Mouse (Mus musculus): ENCODE data around the gene 1700086D15Rik. TPM values are rescaled to one million over a fixed set of nuclear protein-coding genes. Genes with fewer than 3 reads are reported as not detected.

1700086D15Rik gene
- total and polyA plus RNA-seq, 2 experiments from 2014 or later, result 0.11 to 1.2 TPM

GRCm38 (mm10) chr11:65161881-65162766, 2.4 kb upstream of the 1700086D15Rik start:
- H3K9me3 ChIP-seq (replicated peaks; ENCODE audit: control insufficient read depth, low read length), result no peaks in the 10 kb centered on the region
- DNase-seq (ENCODE audit: low spot score), result no peak
- H3K4me1 ChIP-seq (ENCODE audit: control insufficient read depth, insufficient read depth), result peaks cover 12% of the 10 kb centered on the region
- peak overlapping the region; percentile 93 for H3K4me2 ChIP-seq (ENCODE audit: low read depth, low read length)
- 2% methylated on average over 47 of the region's 49 CpGs for WGBS
- no peak for TF ChIP-seq EP300 (IDR thresholded peaks at IDR 0.05; ENCODE audit: low read depth)
- no peak for TF ChIP-seq CTCF (IDR thresholded peaks at IDR 0.05; ENCODE audit: low read depth)
- H3K27me3 ChIP-seq (ENCODE audit: control insufficient read depth, insufficient read depth, low read length), result 0 out of 2 replicates have a peak, but pooled peaks cover 3% of the 10 kb centered on the region
- H3K36me3 ChIP-seq (replicated peaks; ENCODE audit: control insufficient read depth, insufficient read depth, low read length), result no peaks in the 10 kb centered on the region
- peak overlapping the region; percentile 84 for H3K9ac ChIP-seq (replicated peaks; ENCODE audit: low read depth, low read length)
- peak overlapping the region; percentile 58 for H3K27ac ChIP-seq (ENCODE audit: low read depth)
- ATAC-seq (ENCODE audit: insufficient read depth, low read depth), result peak; percentile 50; the same call in 1 of the 2 replicates
- H3K4me3 ChIP-seq (ENCODE audit: low read depth, low read length), result peak overlapping the region; percentile 96

- 41% methylated on average over 7 of the region's 7 CpGs for WGBS
- peak overlapping the region; percentile 84; the same call in 1 of the 2 replicates for H3K9ac ChIP-seq (replicated peaks; ENCODE audit: low read depth, low read length)
- no peaks in the 10 kb centered on the region for H3K9me3 ChIP-seq (replicated peaks; ENCODE audit: control insufficient read depth, low read length)
- H3K4me2 ChIP-seq (ENCODE audit: low read depth, low read length), result peak overlapping the region; percentile 93
- TF ChIP-seq EP300 (IDR thresholded peaks at IDR 0.05; ENCODE audit: low read depth) (no peak), CTCF (IDR thresholded peaks at IDR 0.05; ENCODE audit: low read depth) (no peak)
- H3K4me1 ChIP-seq (ENCODE audit: control insufficient read depth, insufficient read depth), result peaks cover 12% of the 10 kb centered on the region
- no peak for ATAC-seq (ENCODE audit: insufficient read depth, low read depth)
- no peak for DNase-seq (ENCODE audit: low spot score)
- 0 out of 2 replicates have a peak, but pooled peaks cover 3% of the 10 kb centered on the region for H3K27me3 ChIP-seq (ENCODE audit: control insufficient read depth, insufficient read depth, low read length)
- H3K36me3 ChIP-seq (replicated peaks; ENCODE audit: control insufficient read depth, insufficient read depth, low read length), result no peaks in the 10 kb centered on the region
- H3K27ac ChIP-seq (ENCODE audit: low read depth), result no peak overlapping the region
- H3K4me3 ChIP-seq (ENCODE audit: low read depth, low read length), result peak overlapping the region; percentile 96
Observed at GRCm38 (mm10) chr11:65160991-65161880, 1.5 kb upstream of the 1700086D15Rik start.

GRCm38 (mm10) chr11:65158658-65158990, 1.1 kb downstream of the 1700086D15Rik start:
- Histone ChIP-seq H3K27me3 (ENCODE audit: control insufficient read depth, insufficient read depth, low read length) (0 out of 2 replicates have a peak, but pooled peaks cover 3% of the 10 kb centered on the region), H3K4me1 (ENCODE audit: control insufficient read depth, insufficient read depth) (peaks cover 18% of the 10 kb centered on the region), H3K36me3 (replicated peaks; ENCODE audit: control insufficient read depth, insufficient read depth, low read length) (no peaks in the 10 kb centered on the region), H3K27ac (ENCODE audit: low read depth) (no peak overlapping the region), H3K9me3 (replicated peaks; ENCODE audit: control insufficient read depth, low read length) (no peaks in the 10 kb centered on the region), H3K4me2 (ENCODE audit: low read depth, low read length) (no peak overlapping the region), H3K9ac (replicated peaks; ENCODE audit: low read depth, low read length) (no peak overlapping the region), H3K4me3 (ENCODE audit: low read depth, low read length) (no peak overlapping the region)
- ATAC-seq (ENCODE audit: insufficient read depth, low read depth) (no peak), DNase-seq (ENCODE audit: low spot score) (no peak)
- TF ChIP-seq CTCF (IDR thresholded peaks at IDR 0.05; ENCODE audit: low read depth) (no peak), EP300 (IDR thresholded peaks at IDR 0.05; ENCODE audit: low read depth) (no peak)
- 91% methylated on average over 5 of the region's 5 CpGs for WGBS

- ATAC-seq (ENCODE audit: insufficient read depth, low read depth), result no peak
- no peak for DNase-seq (ENCODE audit: low spot score)
- Histone ChIP-seq H3K27me3 (ENCODE audit: control insufficient read depth, insufficient read depth, low read length) (0 out of 2 replicates have a peak, but pooled peaks cover 3% of the 10 kb centered on the region), H3K27ac (ENCODE audit: low read depth) (no peak overlapping the region), H3K9ac (replicated peaks; ENCODE audit: low read depth, low read length) (no peak overlapping the region), H3K4me3 (ENCODE audit: low read depth, low read length) (no peak overlapping the region), H3K9me3 (replicated peaks; ENCODE audit: control insufficient read depth, low read length) (no peaks in the 10 kb centered on the region), H3K4me2 (ENCODE audit: low read depth, low read length) (no peak overlapping the region), H3K4me1 (ENCODE audit: control insufficient read depth, insufficient read depth) (peaks cover 18% of the 10 kb centered on the region), H3K36me3 (replicated peaks; ENCODE audit: control insufficient read depth, insufficient read depth, low read length) (no peaks in the 10 kb centered on the region)
- 87% methylated on average over 20 of the region's 20 CpGs for WGBS
- no peak for TF ChIP-seq CTCF (IDR thresholded peaks at IDR 0.05; ENCODE audit: low read depth)
- TF ChIP-seq EP300 (IDR thresholded peaks at IDR 0.05; ENCODE audit: low read depth), result no peak
Observed at GRCm38 (mm10) chr11:65157966-65158657, 1.6 kb downstream of the 1700086D15Rik start.

- Histone ChIP-seq H3K27me3 (ENCODE audit: control insufficient read depth, insufficient read depth, low read length) (no peaks in the 10 kb centered on the region), H3K9ac (replicated peaks; ENCODE audit: low read depth, low read length) (no peak overlapping the region), H3K4me1 (ENCODE audit: control insufficient read depth, insufficient read depth) (0 out of 2 replicates have a peak, but pooled peaks cover 16% of the 10 kb centered on the region), H3K4me3 (ENCODE audit: low read depth, low read length) (no peak overlapping the region), H3K9me3 (replicated peaks; ENCODE audit: control insufficient read depth, low read length) (no peaks in the 10 kb centered on the region), H3K4me2 (ENCODE audit: low read depth, low read length) (no peak overlapping the region), H3K36me3 (replicated peaks; ENCODE audit: control insufficient read depth, insufficient read depth, low read length) (no peaks in the 10 kb centered on the region), H3K27ac (ENCODE audit: low read depth) (no peak overlapping the region)
- TF ChIP-seq CTCF (IDR thresholded peaks at IDR 0.05; ENCODE audit: low read depth), result no peak
- TF ChIP-seq EP300 (IDR thresholded peaks at IDR 0.05; ENCODE audit: low read depth), result no peak
- ATAC-seq (ENCODE audit: insufficient read depth, low read depth), result no peak
- DNase-seq (ENCODE audit: low spot score), result no peak
- WGBS, result 85% methylated on average over 5 of the region's 5 CpGs
Observed at GRCm38 (mm10) chr11:65153006-65153405, 6.7 kb downstream of the 1700086D15Rik start.
